Mouse (Mus musculus) liver, embryonic 14.5 days (tissue): ENCODE results near the gene Hipk2.

ENCODE experiments used
- CTCF ChIP-seq: IDR thresholded peaks from 2 replicates; pipeline ENCODE4 v1.5.1; 2016; ENCODE audit warnings: antibody characterized with exemption, low read depth, control low read depth
- EP300 ChIP-seq: IDR thresholded peaks from 2 replicates; pipeline ENCODE4 v1.6.1; 2016; ENCODE audit warnings: antibody characterized with exemption, low read depth

- TF ChIP-seq CTCF (no peak), EP300 (no peak)
Measured at GRCm38 (mm10) chr6:38661626-38662025, 214.3 kb downstream of the Hipk2 start.
